Mouse (Mus musculus): ENCODE measurements around the gene Lpcat4. TPM values are rescaled to one million over a fixed set of nuclear protein-coding genes. Genes with fewer than 3 reads are reported as not detected.
A peak's percentile ranks its signal among the peaks of the same experiment; 100 is the strongest.

Lpcat4 gene
- polyA plus RNA-seq, 1 experiment from 2014 or later: 12.8 TPM

GRCm38 (mm10) chr2:112266242-112266592, 26.9 kb downstream of the Lpcat4 start, which contains the start of gene Gm21985:
Gene Gm21985, plus strand, starts transcription at chr2:112266314.
- peaks cover 12% of the 10 kb centered on the region for H3K4me1 ChIP-seq (ENCODE audit: control insufficient read depth, insufficient read depth, low read length)
- H3K36me3 ChIP-seq (ENCODE audit: control insufficient read depth, insufficient read depth, low read length): no peaks in the 10 kb centered on the region
- 3% methylated on average over 11 of the region's 11 CpGs for WGBS
- peak within 1 kb of the TSS; percentile 94 for H3K4me2 ChIP-seq (ENCODE audit: low read depth)
- no peaks in the 10 kb centered on the region for H3K27me3 ChIP-seq (ENCODE audit: control insufficient read depth, insufficient read depth, low read length)
- H3K9me3 ChIP-seq (ENCODE audit: control insufficient read depth, low read length): no peaks in the 10 kb centered on the region
- ATAC-seq (ENCODE audit: insufficient read depth, low FRiP score, low TSS enrichment) (peak; percentile 28), DNase-seq (ENCODE audit: low spot score) (peak; percentile 58)
- H3K27ac ChIP-seq (ENCODE audit: low read depth, low read length): peak within 1 kb of the TSS; percentile 91
- H3K4me3 ChIP-seq (ENCODE audit: low read depth, low read length): peak within 1 kb of the TSS; percentile 72
- H3K9ac ChIP-seq (ENCODE audit: low read length): peak within 1 kb of the TSS; percentile 50

GRCm38 (mm10) chr2:112266780-112267179, 27.5 kb downstream of the Lpcat4 start:
- WGBS: 41% methylated on average over 10 of the region's 10 CpGs
- DNase-seq (ENCODE audit: low spot score): no peak
- H3K4me1 ChIP-seq (ENCODE audit: control insufficient read depth, insufficient read depth, low read length): peaks cover 12% of the 10 kb centered on the region

GRCm38 (mm10) chr2:112267547-112268269, 28.4 kb downstream of the Lpcat4 start:
- no peak overlapping the region for H3K9ac ChIP-seq (ENCODE audit: low read length)
- no peaks in the 10 kb centered on the region for H3K36me3 ChIP-seq (ENCODE audit: control insufficient read depth, insufficient read depth, low read length)
- H3K27me3 ChIP-seq (ENCODE audit: control insufficient read depth, insufficient read depth, low read length): no peaks in the 10 kb centered on the region
- 85% methylated on average over 8 of the region's 8 CpGs for WGBS
- H3K4me3 ChIP-seq (ENCODE audit: low read depth, low read length): no peak overlapping the region
- no peak for DNase-seq (ENCODE audit: low spot score)
- ATAC-seq (ENCODE audit: insufficient read depth, low FRiP score, low TSS enrichment): no peak
- H3K4me2 ChIP-seq (ENCODE audit: low read depth): no peak overlapping the region; the same call in 1 of the 2 replicates
- no peak overlapping the region for H3K27ac ChIP-seq (ENCODE audit: low read depth, low read length)
- H3K4me1 ChIP-seq (ENCODE audit: control insufficient read depth, insufficient read depth, low read length): peaks cover 11% of the 10 kb centered on the region
- H3K9me3 ChIP-seq (ENCODE audit: control insufficient read depth, low read length): no peaks in the 10 kb centered on the region

More at GRCm38 (mm10) chr2:112266780-112267179, 27.5 kb downstream of the Lpcat4 start:
- Histone ChIP-seq H3K27me3 (ENCODE audit: control insufficient read depth, insufficient read depth, low read length) (no peaks in the 10 kb centered on the region), H3K9me3 (ENCODE audit: control insufficient read depth, low read length) (no peaks in the 10 kb centered on the region), H3K27ac (ENCODE audit: low read depth, low read length) (no peak overlapping the region), H3K4me2 (ENCODE audit: low read depth) (peak overlapping the region; percentile 94), H3K36me3 (ENCODE audit: control insufficient read depth, insufficient read depth, low read length) (no peaks in the 10 kb centered on the region), H3K4me3 (ENCODE audit: low read depth, low read length) (peak overlapping the region; percentile 72), H3K9ac (ENCODE audit: low read length) (0 out of 2 replicates have a peak overlapping the region, but pooled peaks have one; percentile 7)
- no peak for ATAC-seq (ENCODE audit: insufficient read depth, low FRiP score, low TSS enrichment)

GRCm38 (mm10) chr2:112270011-112270410, 30.7 kb downstream of the Lpcat4 start:
- Histone ChIP-seq H3K27me3 (ENCODE audit: control insufficient read depth, insufficient read depth, low read length) (no peaks in the 10 kb centered on the region), H3K4me3 (ENCODE audit: low read depth, low read length) (no peak overlapping the region), H3K9ac (ENCODE audit: low read length) (no peak overlapping the region), H3K4me1 (ENCODE audit: control insufficient read depth, insufficient read depth, low read length) (peaks cover 5% of the 10 kb centered on the region), H3K9me3 (ENCODE audit: control insufficient read depth, low read length) (no peaks in the 10 kb centered on the region), H3K36me3 (ENCODE audit: control insufficient read depth, insufficient read depth, low read length) (no peaks in the 10 kb centered on the region), H3K27ac (ENCODE audit: low read depth, low read length) (no peak overlapping the region), H3K4me2 (ENCODE audit: low read depth) (no peak overlapping the region)
- ATAC-seq (ENCODE audit: insufficient read depth, low FRiP score, low TSS enrichment) (no peak), DNase-seq (ENCODE audit: low spot score) (no peak)
- WGBS: 74% methylated on average over 2 of the region's 2 CpGs

GRCm38 (mm10) chr2:112272909-112273308, 33.6 kb downstream of the Lpcat4 start:
- no peak overlapping the region for H3K4me3 ChIP-seq (ENCODE audit: low read depth, low read length)
- no peak overlapping the region for H3K4me2 ChIP-seq (ENCODE audit: low read depth)
- H3K36me3 ChIP-seq (ENCODE audit: control insufficient read depth, insufficient read depth, low read length): no peaks in the 10 kb centered on the region
- H3K27me3 ChIP-seq (ENCODE audit: control insufficient read depth, insufficient read depth, low read length): no peaks in the 10 kb centered on the region
- DNase-seq (ENCODE audit: low spot score) (no peak), ATAC-seq (ENCODE audit: insufficient read depth, low FRiP score, low TSS enrichment) (no peak)
- 85% methylated on average over 2 of the region's 2 CpGs for WGBS
- no peak overlapping the region for H3K9ac ChIP-seq (ENCODE audit: low read length)
- no peak overlapping the region for H3K27ac ChIP-seq (ENCODE audit: low read depth, low read length)
- no peaks in the 10 kb centered on the region for H3K4me1 ChIP-seq (ENCODE audit: control insufficient read depth, insufficient read depth, low read length)
- H3K9me3 ChIP-seq (ENCODE audit: control insufficient read depth, low read length): no peaks in the 10 kb centered on the region

- no peak for ATAC-seq (ENCODE audit: insufficient read depth, low FRiP score, low TSS enrichment)
Observed at GRCm38 (mm10) chr2:112273474-112273873, 34.2 kb downstream of the Lpcat4 start.

GRCm38 (mm10) chr2:112276870-112277269, 37.6 kb downstream of the Lpcat4 start:
- no peak overlapping the region for H3K4me2 ChIP-seq (ENCODE audit: low read depth)
- H3K4me3 ChIP-seq (ENCODE audit: low read depth, low read length): no peak overlapping the region
- no peaks in the 10 kb centered on the region for H3K36me3 ChIP-seq (ENCODE audit: control insufficient read depth, insufficient read depth, low read length)
- no peaks in the 10 kb centered on the region for H3K9me3 ChIP-seq (ENCODE audit: control insufficient read depth, low read length)
- ATAC-seq (ENCODE audit: insufficient read depth, low FRiP score, low TSS enrichment): no peak
- H3K27me3 ChIP-seq (ENCODE audit: control insufficient read depth, insufficient read depth, low read length): no peaks in the 10 kb centered on the region
- H3K9ac ChIP-seq (ENCODE audit: low read length): no peak overlapping the region
- WGBS: 96% methylated on average over 3 of the region's 3 CpGs
- H3K4me1 ChIP-seq (ENCODE audit: control insufficient read depth, insufficient read depth, low read length): no peaks in the 10 kb centered on the region
- no peak overlapping the region for H3K27ac ChIP-seq (ENCODE audit: low read depth, low read length)
- no peak for DNase-seq (ENCODE audit: low spot score)

More at GRCm38 (mm10) chr2:112273474-112273873, 34.2 kb downstream of the Lpcat4 start:
- no peaks in the 10 kb centered on the region for H3K36me3 ChIP-seq (ENCODE audit: control insufficient read depth, insufficient read depth, low read length)
- no peak for DNase-seq (ENCODE audit: low spot score)
- H3K27me3 ChIP-seq (ENCODE audit: control insufficient read depth, insufficient read depth, low read length): no peaks in the 10 kb centered on the region
- no peak overlapping the region for H3K27ac ChIP-seq (ENCODE audit: low read depth, low read length)
- H3K9ac ChIP-seq (ENCODE audit: low read length): no peak overlapping the region
- no peak overlapping the region for H3K4me3 ChIP-seq (ENCODE audit: low read depth, low read length)
- no peaks in the 10 kb centered on the region for H3K9me3 ChIP-seq (ENCODE audit: control insufficient read depth, low read length)
- no peak overlapping the region for H3K4me2 ChIP-seq (ENCODE audit: low read depth)
- 86% methylated on average over 6 of the region's 6 CpGs for WGBS
- no peaks in the 10 kb centered on the region for H3K4me1 ChIP-seq (ENCODE audit: control insufficient read depth, insufficient read depth, low read length)

- H3K9me3 ChIP-seq (ENCODE audit: control insufficient read depth, low read length): no peaks in the 10 kb centered on the region
- no peaks in the 10 kb centered on the region for H3K27me3 ChIP-seq (ENCODE audit: control insufficient read depth, insufficient read depth, low read length)
- no peak overlapping the region for H3K9ac ChIP-seq (ENCODE audit: low read length)
- DNase-seq (ENCODE audit: low spot score): no peak
- no peak overlapping the region for H3K4me3 ChIP-seq (ENCODE audit: low read depth, low read length)
- no peaks in the 10 kb centered on the region for H3K4me1 ChIP-seq (ENCODE audit: control insufficient read depth, insufficient read depth, low read length)
- WGBS: 80% methylated on average over 1 of the region's 1 CpGs
- ATAC-seq (ENCODE audit: insufficient read depth, low FRiP score, low TSS enrichment): no peak
- no peak overlapping the region for H3K27ac ChIP-seq (ENCODE audit: low read depth, low read length)
- H3K36me3 ChIP-seq (ENCODE audit: control insufficient read depth, insufficient read depth, low read length): no peaks in the 10 kb centered on the region
- no peak overlapping the region for H3K4me2 ChIP-seq (ENCODE audit: low read depth)
Observed at GRCm38 (mm10) chr2:112282846-112283245, 43.6 kb downstream of the Lpcat4 start.

Data from neural tube, embryonic 11.5 days (tissue).